Mouse (Mus musculus) hindbrain, embryonic 11.5 days (tissue): ENCODE results near the gene Smad1. TPM values are rescaled to one million over a fixed set of nuclear protein-coding genes. Genes with fewer than 3 reads are reported as not detected.

ENCODE experiments used
- ATAC-seq: fragments of 200-750 bp; cut with Nextera tagmentation; 2 replicates; pipeline ENCODE4 v1.8.0; 2017; ENCODE audit warnings: mild to moderate bottlenecking, moderate TSS enrichment, moderate library complexity; ENCODE audit not compliant: low FRiP score
- DNase-seq: peaks from one replicate; pipeline ENCODE4 v3.0.0-alpha.2; 2015; ENCODE audit warnings: low spot score
- H3K27ac ChIP-seq: fragments of 300-500 bp; sonication (generic); 2 replicates; pipeline ENCODE4 v1.5.1; 2014; ENCODE audit warnings: mild to moderate bottlenecking, low read depth, low read length
- H3K27me3 ChIP-seq: fragments of 300-500 bp; sonication (generic); 2 replicates; pipeline ENCODE4 v1.6.1; 2014; ENCODE audit warnings: mild to moderate bottlenecking, low read length, moderate library complexity, mixed read lengths; ENCODE audit not compliant: control insufficient read depth, insufficient read depth
- H3K36me3 ChIP-seq: fragments of 300-500 bp; sonication (generic); 2 replicates; pipeline ENCODE4 v1.6.1; 2014; ENCODE audit warnings: mild to moderate bottlenecking, low read length, moderate library complexity, mixed read lengths; ENCODE audit not compliant: control insufficient read depth, insufficient read depth
- H3K4me1 ChIP-seq: fragments of 300-500 bp; sonication (generic); replicated peaks from 2 replicates; pipeline ENCODE4 v1.6.1; 2014; ENCODE audit warnings: low read length, mixed read lengths; ENCODE audit not compliant: control insufficient read depth, insufficient read depth
- H3K4me2 ChIP-seq: fragments of 300-500 bp; sonication (generic); replicated peaks from 2 replicates; pipeline ENCODE4 v1.6.1; 2014; ENCODE audit warnings: mild to moderate bottlenecking, low read depth, low read length
- H3K4me3 ChIP-seq: fragments of 300-500 bp; sonication (generic); 2 replicates; pipeline ENCODE4 v1.5.1; 2014; ENCODE audit warnings: low read depth, low read length
- H3K9ac ChIP-seq: fragments of 300-500 bp; sonication (generic); 2 replicates; pipeline ENCODE4 v1.6.1; 2014; ENCODE audit warnings: low read depth, low read length
- H3K9me3 ChIP-seq: fragments of 300-500 bp; sonication (generic); 2 replicates; pipeline ENCODE4 v1.6.1; 2016; ENCODE audit warnings: low read length; ENCODE audit not compliant: control insufficient read depth
- WGBS: fragments of 180-500 bp; shearing (Covaris S2); extraction: QIAGEN DNeasy Blood & Tissue Kit; methylation state at CpG from one replicate; pipeline ENCODE4 v1.1.7; 2014; 5-methylcytosine and 5-hydroxymethylcytosine counted together
- polyA plus RNA-seq: library from polyadenylated mRNA; unstranded; fragments of >200 nt; fragmentation: Nextera tagmentation; extraction: Ambion mirVana; gene quantifications from 2 replicates; pipeline ENCODE4 v1.2.1, GENCODE M21; 2014

Smad1 gene
- polyA plus RNA-seq, 1 experiment from 2014 or later, result 62.6 TPM

DNA sequence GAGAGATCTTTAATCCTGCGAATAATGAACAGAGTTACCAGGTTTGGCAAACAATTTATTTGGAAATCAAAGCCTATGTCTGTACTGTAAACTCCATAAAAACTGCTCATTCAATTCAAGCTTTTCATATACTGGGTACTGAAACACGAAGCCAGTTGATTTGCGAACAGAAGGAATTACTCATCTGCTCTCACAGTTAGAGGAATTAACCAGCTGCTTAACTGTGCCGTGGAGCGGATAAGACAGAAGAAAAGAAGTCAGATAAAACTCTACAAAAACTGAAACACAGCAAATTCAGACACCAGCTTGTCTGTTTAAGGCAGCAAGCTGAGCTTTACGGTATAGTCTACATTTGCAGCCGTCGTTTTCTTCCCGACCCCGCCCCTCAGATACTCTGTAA, 60.7 kb downstream of the Smad1 start:
- Histone ChIP-seq H3K36me3 (peaks cover 4% of the 10 kb centered on the region; the same call in 1 of the 2 replicates), H3K27me3 (no peaks in the 10 kb centered on the region), H3K4me2 (no peak overlapping the region), H3K9me3 (no peaks in the 10 kb centered on the region), H3K4me3 (no peak overlapping the region), H3K9ac (no peak overlapping the region), H3K4me1 (no peaks in the 10 kb centered on the region), H3K27ac (no peak overlapping the region)
- 94% methylated on average over 10 of the region's 10 CpGs for WGBS
- ATAC-seq (no peak), DNase-seq (no peak)

GRCm38 (mm10) chr8:79332109-79332900, 67.0 kb downstream of the Smad1 start:
- no peaks in the 10 kb centered on the region for H3K9me3 ChIP-seq
- no peak overlapping the region for H3K9ac ChIP-seq
- no peaks in the 10 kb centered on the region for H3K4me1 ChIP-seq
- no peaks in the 10 kb centered on the region for H3K27me3 ChIP-seq
- ATAC-seq, result no peak
- no peaks in the 10 kb centered on the region for H3K36me3 ChIP-seq
- 90% methylated on average over 22 of the region's 22 CpGs for WGBS
- no peak overlapping the region for H3K4me3 ChIP-seq
- DNase-seq, result no peak
- H3K4me2 ChIP-seq, result no peak overlapping the region
- H3K27ac ChIP-seq, result no peak overlapping the region

GRCm38 (mm10) chr8:79331571-79331970, 67.7 kb downstream of the Smad1 start:
- H3K4me1 ChIP-seq, result no peaks in the 10 kb centered on the region
- H3K36me3 ChIP-seq, result no peaks in the 10 kb centered on the region
- H3K4me3 ChIP-seq, result no peak overlapping the region
- WGBS, result 81% methylated on average over 2 of the region's 2 CpGs
- H3K27me3 ChIP-seq, result no peaks in the 10 kb centered on the region
- H3K9ac ChIP-seq, result no peak overlapping the region
- no peaks in the 10 kb centered on the region for H3K9me3 ChIP-seq
- ATAC-seq (no peak), DNase-seq (no peak)
- H3K27ac ChIP-seq, result no peak overlapping the region
- no peak overlapping the region for H3K4me2 ChIP-seq

DNA sequence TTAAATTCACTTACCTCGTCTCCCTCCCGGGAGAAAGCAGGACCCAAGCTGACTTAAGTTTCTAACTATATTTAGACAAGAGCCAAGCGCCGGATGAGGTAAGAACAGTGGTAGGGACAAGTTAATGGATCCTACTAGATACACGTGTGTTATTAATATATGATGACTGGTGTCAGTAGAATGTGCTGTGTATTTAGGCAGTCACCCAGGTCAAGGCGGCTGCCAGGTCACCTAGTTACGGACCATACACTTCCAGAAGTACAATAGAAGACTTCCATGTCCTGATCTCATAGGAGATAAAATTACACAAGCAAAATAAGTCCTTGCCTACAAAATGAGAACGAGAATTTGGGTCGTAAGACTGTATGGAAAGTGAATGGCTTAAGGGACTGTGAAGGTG, 68.3 kb downstream of the Smad1 start:
- no peak overlapping the region for H3K4me3 ChIP-seq
- H3K9me3 ChIP-seq, result no peaks in the 10 kb centered on the region
- H3K4me2 ChIP-seq, result no peak overlapping the region
- no peak overlapping the region for H3K27ac ChIP-seq
- DNase-seq (no peak), ATAC-seq (no peak)
- H3K36me3 ChIP-seq, result no peaks in the 10 kb centered on the region
- no peaks in the 10 kb centered on the region for H3K27me3 ChIP-seq
- no peak overlapping the region for H3K9ac ChIP-seq
- 89% methylated on average over 9 of the region's 9 CpGs for WGBS
- H3K4me1 ChIP-seq, result no peaks in the 10 kb centered on the region

GRCm38 (mm10) chr8:79329735-79330134, 69.6 kb downstream of the Smad1 start:
- DNase-seq (no peak), ATAC-seq (no peak)
- no peaks in the 10 kb centered on the region for H3K36me3 ChIP-seq
- no peak overlapping the region for H3K27ac ChIP-seq
- no peak overlapping the region for H3K9ac ChIP-seq
- no peaks in the 10 kb centered on the region for H3K9me3 ChIP-seq
- H3K27me3 ChIP-seq, result no peaks in the 10 kb centered on the region
- no peaks in the 10 kb centered on the region for H3K4me1 ChIP-seq
- WGBS, result 79% methylated on average over 2 of the region's 2 CpGs
- H3K4me3 ChIP-seq, result no peak overlapping the region
- H3K4me2 ChIP-seq, result no peak overlapping the region

DNA sequence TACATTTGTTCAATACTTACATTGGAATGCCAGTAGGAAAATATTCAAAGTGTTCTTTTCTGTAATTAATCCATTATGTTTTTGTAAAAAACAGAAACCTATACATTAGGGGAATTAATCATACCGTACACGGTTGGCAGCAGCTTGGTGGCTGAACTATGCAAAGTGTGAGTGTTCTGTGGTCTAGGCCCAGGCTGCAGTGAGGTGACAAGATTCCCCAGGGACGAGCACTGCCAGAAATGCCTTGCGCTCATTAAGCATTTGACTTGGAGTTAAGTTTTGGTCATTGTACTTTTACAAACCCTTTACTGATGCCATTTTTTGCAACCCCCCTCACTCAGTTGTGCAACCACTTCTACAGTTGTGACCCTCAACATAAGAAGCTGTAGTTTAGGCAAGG, 70.1 kb downstream of the Smad1 start:
- Histone ChIP-seq H3K9ac (no peak overlapping the region), H3K27me3 (no peaks in the 10 kb centered on the region), H3K4me1 (no peaks in the 10 kb centered on the region), H3K9me3 (no peaks in the 10 kb centered on the region), H3K27ac (no peak overlapping the region), H3K4me2 (no peak overlapping the region), H3K4me3 (no peak overlapping the region), H3K36me3 (no peaks in the 10 kb centered on the region)
- DNase-seq, result no peak
- no peak for ATAC-seq
- 88% methylated on average over 4 of the region's 4 CpGs for WGBS

GRCm38 (mm10) chr8:79325510-79325909, 73.8 kb downstream of the Smad1 start:
- Histone ChIP-seq H3K36me3 (no peaks in the 10 kb centered on the region), H3K27ac (no peak overlapping the region), H3K9me3 (no peaks in the 10 kb centered on the region), H3K4me1 (no peaks in the 10 kb centered on the region), H3K4me3 (no peak overlapping the region), H3K9ac (no peak overlapping the region), H3K27me3 (no peaks in the 10 kb centered on the region), H3K4me2 (no peak overlapping the region)
- ATAC-seq (no peak), DNase-seq (no peak)
- 85% methylated on average over 6 of the region's 6 CpGs for WGBS

DNA sequence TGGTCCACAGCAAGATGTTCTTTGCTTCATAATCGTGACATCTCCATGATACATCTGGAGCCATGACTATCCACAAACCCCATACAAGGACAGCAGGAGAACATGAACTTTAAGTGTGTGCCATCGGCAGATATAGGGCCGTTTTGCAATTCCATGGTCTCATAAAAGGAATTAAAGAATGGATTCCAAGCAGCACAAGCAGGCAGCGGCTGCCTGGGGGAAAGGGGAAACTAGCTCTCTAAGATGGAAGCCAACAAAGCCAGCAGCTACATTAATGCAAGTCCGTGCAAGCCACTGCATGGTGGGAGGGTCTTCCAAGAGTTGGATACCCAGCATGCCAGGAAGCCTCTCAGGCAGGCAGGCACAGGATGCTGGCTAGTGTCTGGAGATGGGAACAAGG, 74.4 kb downstream of the Smad1 start:
- no peak for ATAC-seq
- Histone ChIP-seq H3K4me1 (no peaks in the 10 kb centered on the region), H3K4me3 (no peak overlapping the region), H3K27ac (no peak overlapping the region), H3K9ac (no peak overlapping the region), H3K4me2 (no peak overlapping the region), H3K9me3 (no peaks in the 10 kb centered on the region), H3K27me3 (no peaks in the 10 kb centered on the region), H3K36me3 (no peaks in the 10 kb centered on the region)
- DNase-seq, result no peak
- 84% methylated on average over 5 of the region's 5 CpGs for WGBS

GRCm38 (mm10) chr8:79324036-79324435, 75.3 kb downstream of the Smad1 start:
- H3K4me1 ChIP-seq, result no peaks in the 10 kb centered on the region
- DNase-seq (no peak), ATAC-seq (no peak)
- no peaks in the 10 kb centered on the region for H3K27me3 ChIP-seq
- no peak overlapping the region for H3K27ac ChIP-seq
- H3K9ac ChIP-seq, result no peak overlapping the region
- H3K4me3 ChIP-seq, result no peak overlapping the region
- H3K9me3 ChIP-seq, result no peaks in the 10 kb centered on the region
- 65% methylated on average over 3 of the region's 3 CpGs for WGBS
- H3K4me2 ChIP-seq, result no peak overlapping the region
- H3K36me3 ChIP-seq, result no peaks in the 10 kb centered on the region
